Mouse (Mus musculus): ENCODE measurements around the gene Sema6b. TPM values are rescaled to one million over a fixed set of nuclear protein-coding genes. Genes with fewer than 3 reads are reported as not detected.

The Sema6b gene
- total and polyA plus RNA-seq, 3 experiments, result 0.71 to 2.2 (median 1.3) TPM

- no peak within 1 kb of the TSS for H3K9ac ChIP-seq (ENCODE audit: insufficient read depth, low read depth)
- H3K4me1 ChIP-seq (ENCODE audit: control insufficient read depth in 1 of 2, insufficient read depth in 2 of 2), result 0 out of 4 replicates have a peak, but pooled peaks cover 0 to 2% of the 10 kb centered on the region in 2 experiments
- H3K27ac ChIP-seq (ENCODE audit: insufficient read depth, low read depth), result no peak within 1 kb of the TSS
- in situ Hi-C loops (cut with MboI; ENCODE audit: low pct_ligation_motif_present, low pct_unique_long_range_greater_than_20kb, low sequenced_read_pairs), result no loop called here
- no peak within 1 kb of the TSS for H3K4me3 ChIP-seq (replicated peaks in 1 of 3; ENCODE audit: low read depth in 2 of 3, low read length in 2 of 3, poor library complexity in 1 of 3)
- dilution Hi-C loops (cut with MboI; ENCODE audit: extremely low pct_ligation_motif_present, extremely low pct_unique_long_range_greater_than_20kb, low sequenced_read_pairs), result no loop called here
- H3K9me3 ChIP-seq (replicated peaks; ENCODE audit: low read length), result peaks cover 20% of the 10 kb centered on the region
- H3K79me2 ChIP-seq (replicated peaks; ENCODE audit: control insufficient read depth, extremely low read depth, insufficient read depth, poor library complexity, severe bottlenecking), result no peaks in the 10 kb centered on the region
- no peak within 1 kb of the TSS for H3K4me2 ChIP-seq (ENCODE audit: insufficient read depth, low read depth, poor library complexity, severe bottlenecking)
- H3K36me3 ChIP-seq (replicated peaks in 1 of 2; ENCODE audit: control insufficient read depth in 1 of 2, insufficient read depth in 1 of 2, low read length in 1 of 2), result peaks cover 0 to 19% of the 10 kb centered on the region in 2 experiments
- TF ChIP-seq CHD2 (IDR thresholded peaks at IDR 0.05; ENCODE audit: low read length) (no peak), ZKSCAN1 (IDR thresholded peaks at IDR 0.05; ENCODE audit: borderline replicate concordance, low read depth, low read length) (no peak), MEF2A (IDR thresholded peaks at IDR 0.05; ENCODE audit: borderline replicate concordance, low read depth, low read length) (no peak), ETS1 (conservative IDR thresholded peaks at IDR 0.05; ENCODE audit: low read depth, low read length) (no peak), UBTF (IDR thresholded peaks at IDR 0.05; ENCODE audit: low read depth, low read length) (no peak), JUN (IDR thresholded peaks at IDR 0.05; ENCODE audit: insufficient read depth, low read depth, low read length) (no peak), IRF4 (IDR thresholded peaks at IDR 0.05; ENCODE audit: low read depth, low read length) (no peak), E2F4 (IDR thresholded peaks at IDR 0.05; ENCODE audit: insufficient replicate concordance, low read depth, low read length) (no peak), ZC3H11A (IDR thresholded peaks at IDR 0.05; ENCODE audit: low read depth, low read length) (no peak), MAFK (IDR thresholded peaks at IDR 0.05; ENCODE audit: insufficient replicate concordance, low read length) (no peak), EP300 (IDR thresholded peaks at IDR 0.05; ENCODE audit: low read length) (no peak), PAX5 (IDR thresholded peaks at IDR 0.05; ENCODE audit: low read length) (no peak), KAT2A (IDR thresholded peaks at IDR 0.05; ENCODE audit: insufficient replicate concordance, low read length) (no peak), GABPA (IDR thresholded peaks at IDR 0.05; ENCODE audit: insufficient replicate concordance, low read depth, low read length) (no peak), RCOR1 (conservative IDR thresholded peaks at IDR 0.05; ENCODE audit: low read depth, low read length) (no peak), HCFC1 (IDR thresholded peaks at IDR 0.05; ENCODE audit: low read depth, low read length) (no peak), CTCF (conservative IDR thresholded peaks at IDR 0.05 in 1 of 2, IDR thresholded peaks at IDR 0.05 in 1 of 2; ENCODE audit: low read depth in 2 of 2, low read length in 2 of 2) (no peak), NELFE (IDR thresholded peaks at IDR 0.05; ENCODE audit: low read depth, low read length) (no peak), MXI1 (IDR thresholded peaks at IDR 0.05; ENCODE audit: low read depth, low read length) (no peak), RAD21 (IDR thresholded peaks at IDR 0.05; ENCODE audit: low read depth, low read length) (no peak)
- DNase-seq (ENCODE audit: extremely low read depth), result no peak
- peaks cover 24% of the 10 kb centered on the region for H3K27me3 ChIP-seq (replicated peaks)
Measured at GRCm38 (mm10) chr17:56121826-56122225, 18.3 kb downstream of the Sema6b start, which contains the start of gene Lrg1. Gene Lrg1, minus strand, starts transcription at chr17:56122001.
